Mouse (Mus musculus) forebrain, embryonic 11.5 days (tissue): ENCODE data around the gene Rfx4. TPM values are rescaled to one million over a fixed set of nuclear protein-coding genes. Genes with fewer than 3 reads are reported as not detected.

Experiments used
- ATAC-seq: fragments of 200-750 bp; cut with Nextera tagmentation; replicated peaks from 2 replicates; pipeline ENCODE4 v1.8.0; 2017; ENCODE audit warnings: moderate TSS enrichment; ENCODE audit not compliant: low FRiP score
- DNase-seq: peaks from one replicate; pipeline ENCODE4 v3.0.0-alpha.2; 2017; ENCODE audit warnings: low spot score
- H3K27ac ChIP-seq: fragments of 300-500 bp; sonication (generic); 2 replicates; pipeline ENCODE4 v1.5.1; 2014; ENCODE audit warnings: low read depth, low read length
- H3K27me3 ChIP-seq: fragments of 300-500 bp; sonication (generic); 2 replicates; pipeline ENCODE4 v1.6.1; 2014; ENCODE audit warnings: mild to moderate bottlenecking, low read length, mixed read lengths; ENCODE audit not compliant: control insufficient read depth, insufficient read depth
- H3K36me3 ChIP-seq: fragments of 300-500 bp; sonication (generic); 2 replicates; pipeline ENCODE4 v1.6.1; 2014; ENCODE audit warnings: mild to moderate bottlenecking, low read length, moderate library complexity, mixed read lengths; ENCODE audit not compliant: control insufficient read depth, insufficient read depth
- H3K4me1 ChIP-seq: fragments of 300-500 bp; sonication (generic); replicated peaks from 2 replicates; pipeline ENCODE4 v1.6.1; 2014; ENCODE audit warnings: low read length, mixed read lengths; ENCODE audit not compliant: control insufficient read depth, insufficient read depth
- H3K4me2 ChIP-seq: fragments of 300-500 bp; sonication (generic); 2 replicates; pipeline ENCODE4 v1.6.1; 2014; ENCODE audit warnings: low read depth, mild to moderate bottlenecking, low read length, moderate library complexity, mixed read lengths; ENCODE audit not compliant: severe bottlenecking
- H3K4me3 ChIP-seq: fragments of 300-500 bp; sonication (generic); 2 replicates; pipeline ENCODE4 v1.5.1; 2014; ENCODE audit warnings: low read depth, low read length
- H3K9ac ChIP-seq: fragments of 300-500 bp; sonication (generic); 2 replicates; pipeline ENCODE4 v1.6.1; 2014; ENCODE audit warnings: low read length
- H3K9me3 ChIP-seq: fragments of 300-500 bp; sonication (generic); 2 replicates; pipeline ENCODE4 v1.6.1; 2016; ENCODE audit warnings: low read length, mixed read lengths; ENCODE audit not compliant: control insufficient read depth
- WGBS: fragments of 180-500 bp; shearing (Covaris S2); extraction: QIAGEN DNeasy Blood & Tissue Kit; methylation state at CpG from one replicate; pipeline ENCODE4 v1.1.7; 2014; 5-methylcytosine and 5-hydroxymethylcytosine counted together
- polyA plus RNA-seq: library from polyadenylated mRNA; unstranded; fragments of >200 nt; fragmentation: Nextera tagmentation; extraction: Ambion mirVana; gene quantifications from 2 replicates; pipeline ENCODE4 v1.2.1, GENCODE M21; 2014

The Rfx4 gene
- polyA plus RNA-seq, 1 experiment from 2014 or later: 36.0 TPM

GRCm38 (mm10) chr10:84785339-84785738 is 29.5 kb downstream of the Rfx4 start:
- DNase-seq: no peak
- Histone ChIP-seq H3K4me1 (no peaks in the 10 kb centered on the region), H3K4me3 (no peak overlapping the region), H3K36me3 (no peaks in the 10 kb centered on the region; the same call in 1 of the 2 replicates), H3K27me3 (no peaks in the 10 kb centered on the region), H3K27ac (no peak overlapping the region), H3K9me3 (no peaks in the 10 kb centered on the region), H3K9ac (no peak overlapping the region), H3K4me2 (no peak overlapping the region)
- 86% methylated on average over 4 of the region's 4 CpGs for WGBS
- ATAC-seq: no peak

- Histone ChIP-seq H3K9ac (no peak overlapping the region), H3K27me3 (no peaks in the 10 kb centered on the region), H3K36me3 (no peaks in the 10 kb centered on the region; the same call in 1 of the 2 replicates), H3K4me2 (no peak overlapping the region), H3K4me1 (0 out of 2 replicates have a peak, but pooled peaks cover 2% of the 10 kb centered on the region), H3K9me3 (no peaks in the 10 kb centered on the region), H3K4me3 (no peak overlapping the region), H3K27ac (no peak overlapping the region)
- no peak for ATAC-seq
- 88% methylated on average over 8 of the region's 8 CpGs for whole genome bisulfite sequencing
- no peak for DNase-seq
These were observed 34.5 kb downstream of the Rfx4 start for GRCm38 (mm10) chr10:84790323-84790722.

- no peak for ATAC-seq
- H3K4me2 ChIP-seq: no peak overlapping the region
- 89% methylated on average over 3 of the region's 3 CpGs for WGBS
- no peaks in the 10 kb centered on the region for H3K27me3 ChIP-seq
- no peak overlapping the region for H3K4me3 ChIP-seq
- no peaks in the 10 kb centered on the region for H3K9me3 ChIP-seq
- no peak overlapping the region for H3K9ac ChIP-seq
- no peak for DNase-seq
- H3K27ac ChIP-seq: no peak overlapping the region
- H3K36me3 ChIP-seq: no peaks in the 10 kb centered on the region; the same call in 1 of the 2 replicates
- H3K4me1 ChIP-seq: 0 out of 2 replicates have a peak, but pooled peaks cover 2% of the 10 kb centered on the region
These were observed 35.3 kb downstream of the Rfx4 start for GRCm38 (mm10) chr10:84791181-84791580.

- H3K9me3 ChIP-seq: no peaks in the 10 kb centered on the region
- no peak overlapping the region for H3K4me2 ChIP-seq
- no peaks in the 10 kb centered on the region for H3K27me3 ChIP-seq
- no peaks in the 10 kb centered on the region; the same call in 1 of the 2 replicates for H3K36me3 ChIP-seq
- ATAC-seq: no peak
- no peak overlapping the region for H3K27ac ChIP-seq
- H3K4me1 ChIP-seq: no peaks in the 10 kb centered on the region; the same call in 1 of the 2 replicates
- DNase-seq: no peak
- H3K9ac ChIP-seq: no peak overlapping the region
- H3K4me3 ChIP-seq: no peak overlapping the region
- 94% methylated on average over 6 of the region's 6 CpGs for WGBS
These were observed 45.7 kb downstream of the Rfx4 start for GRCm38 (mm10) chr10:84801521-84801920.

GRCm38 (mm10) chr10:84803216-84803844 is 47.5 kb downstream of the Rfx4 start:
- H3K9ac ChIP-seq: no peak overlapping the region
- H3K36me3 ChIP-seq: no peaks in the 10 kb centered on the region; the same call in 1 of the 2 replicates

GRCm38 (mm10) chr10:84805576-84805975 is 49.7 kb downstream of the Rfx4 start:
- DNase-seq (no peak), ATAC-seq (no peak)
- WGBS: 84% methylated on average over 3 of the region's 3 CpGs
- no peak overlapping the region for H3K4me2 ChIP-seq
- no peak overlapping the region for H3K27ac ChIP-seq
- H3K4me3 ChIP-seq: no peak overlapping the region
- no peak overlapping the region for H3K9ac ChIP-seq
- H3K9me3 ChIP-seq: no peaks in the 10 kb centered on the region
- no peaks in the 10 kb centered on the region; the same call in 1 of the 2 replicates for H3K4me1 ChIP-seq
- H3K36me3 ChIP-seq: no peaks in the 10 kb centered on the region; the same call in 1 of the 2 replicates
- H3K27me3 ChIP-seq: no peaks in the 10 kb centered on the region

More at GRCm38 (mm10) chr10:84803216-84803844, 47.5 kb downstream of the Rfx4 start:
- Histone ChIP-seq H3K27ac (no peak overlapping the region), H3K4me2 (no peak overlapping the region), H3K27me3 (no peaks in the 10 kb centered on the region), H3K9me3 (no peaks in the 10 kb centered on the region), H3K4me3 (no peak overlapping the region), H3K4me1 (no peaks in the 10 kb centered on the region; the same call in 1 of the 2 replicates)
- DNase-seq (no peak), ATAC-seq (no peak)
- WGBS: 57% methylated on average over 13 of the region's 13 CpGs

- DNase-seq: no peak
- H3K4me3 ChIP-seq: no peak overlapping the region
- no peaks in the 10 kb centered on the region for H3K9me3 ChIP-seq
- no peak overlapping the region for H3K4me2 ChIP-seq
- no peaks in the 10 kb centered on the region; the same call in 1 of the 2 replicates for H3K4me1 ChIP-seq
- peak; percentile 79 for ATAC-seq
- 56% methylated on average over 9 of the region's 9 CpGs for WGBS
- no peak overlapping the region for H3K9ac ChIP-seq
- H3K27ac ChIP-seq: no peak overlapping the region
- no peaks in the 10 kb centered on the region for H3K36me3 ChIP-seq
- H3K27me3 ChIP-seq: no peaks in the 10 kb centered on the region
These were observed 51.3 kb downstream of the Rfx4 start for GRCm38 (mm10) chr10:84807206-84807605.

GRCm38 (mm10) chr10:84810030-84810849 is 54.4 kb downstream of the Rfx4 start:
- Histone ChIP-seq H3K36me3 (no peaks in the 10 kb centered on the region), H3K9ac (no peak overlapping the region), H3K9me3 (no peaks in the 10 kb centered on the region), H3K27ac (no peak overlapping the region), H3K4me1 (no peaks in the 10 kb centered on the region), H3K4me3 (no peak overlapping the region), H3K27me3 (no peaks in the 10 kb centered on the region), H3K4me2 (no peak overlapping the region)
- ATAC-seq: no peak
- DNase-seq: no peak
- 77% methylated on average over 8 of the region's 8 CpGs for WGBS
